Mouse (Mus musculus) midbrain, embryonic 16.5 days (tissue): ENCODE data around the gene Tmem229b. TPM values are rescaled to one million over a fixed set of nuclear protein-coding genes. Genes with fewer than 3 reads are reported as not detected.
"Not testable (repeated sequence)": the region's sequence is repeated elsewhere in the genome, so short reads cannot be mapped to it uniquely, and the experiment has no call there.

Experiments
- ATAC-seq: fragments of 200-750 bp; cut with Nextera tagmentation; 2 replicates; pipeline ENCODE4 v1.8.0; 2017; ENCODE audit warnings: moderate TSS enrichment
- H3K27ac ChIP-seq: fragments of 300-500 bp; sonication (generic); 2 replicates; pipeline ENCODE4 v1.5.1; 2014; ENCODE audit warnings: mild to moderate bottlenecking, low read length, mixed read lengths
- H3K27me3 ChIP-seq: fragments of 300-500 bp; sonication (generic); 2 replicates; pipeline ENCODE4 v1.6.1; 2014; ENCODE audit warnings: low read depth, low read length, mixed read lengths; ENCODE audit not compliant: control insufficient read depth, insufficient read depth
- H3K36me3 ChIP-seq: fragments of 300-500 bp; sonication (generic); 2 replicates; pipeline ENCODE4 v1.6.1; 2014; ENCODE audit warnings: mild to moderate bottlenecking, low read length, moderate library complexity, mixed read lengths; ENCODE audit not compliant: control insufficient read depth, insufficient read depth
- H3K4me1 ChIP-seq: fragments of 300-500 bp; sonication (generic); 2 replicates; pipeline ENCODE4 v1.6.1; 2014; ENCODE audit warnings: mild to moderate bottlenecking, low read length, mixed read lengths; ENCODE audit not compliant: control insufficient read depth, insufficient read depth
- H3K4me2 ChIP-seq: fragments of 300-500 bp; sonication (generic); 2 replicates; pipeline ENCODE4 v1.6.1; 2014; ENCODE audit warnings: mild to moderate bottlenecking, low read length, mixed read lengths
- H3K4me3 ChIP-seq: fragments of 300-500 bp; sonication (generic); 2 replicates; pipeline ENCODE4 v1.5.1; 2014; ENCODE audit warnings: low read depth, mild to moderate bottlenecking, low read length, moderate library complexity, mixed read lengths
- H3K9ac ChIP-seq: fragments of 300-500 bp; sonication (generic); 2 replicates; pipeline ENCODE4 v1.6.1; 2014; ENCODE audit warnings: low read depth, low read length, mixed read lengths
- H3K9me3 ChIP-seq: fragments of 300-500 bp; sonication (generic); replicated peaks from 2 replicates; pipeline ENCODE4 v1.6.1; 2014; ENCODE audit warnings: mild to moderate bottlenecking, low read length, mixed read lengths; ENCODE audit not compliant: control insufficient read depth, poor library complexity, severe bottlenecking
- WGBS: fragments of 180-500 bp; shearing (Covaris S2); extraction: QIAGEN DNeasy Blood & Tissue Kit; methylation state at CpG from one replicate; pipeline ENCODE4 v1.1.7; 2014; 5-methylcytosine and 5-hydroxymethylcytosine counted together
- polyA plus RNA-seq: library from polyadenylated mRNA; unstranded; fragments of >200 nt; fragmentation: Nextera tagmentation; extraction: Ambion mirVana; gene quantifications from 2 replicates; pipeline ENCODE4 v1.2.1, GENCODE M21; 2015

The Tmem229b gene
- polyA plus RNA-seq, 1 experiment from 2014 or later: 79.8 TPM

DNA sequence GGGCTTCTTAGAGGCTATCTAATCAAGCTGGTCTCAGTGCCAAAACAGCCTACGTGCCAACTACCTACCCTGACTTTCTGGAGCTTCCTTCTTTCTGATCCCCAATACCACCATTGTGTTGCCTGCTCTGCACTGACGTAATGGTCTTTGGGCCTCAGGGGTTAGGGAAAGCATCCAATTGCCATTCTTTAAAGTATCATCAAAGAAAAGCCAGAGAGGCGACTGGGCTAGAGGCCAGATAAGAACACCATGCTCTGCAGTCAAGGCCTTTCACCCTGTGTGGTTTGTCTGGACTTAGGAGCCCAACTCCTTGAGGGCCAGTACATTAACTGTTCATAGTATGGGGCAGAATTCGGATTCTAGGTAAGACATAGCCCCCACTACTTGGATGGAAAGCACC is 30.3 kb downstream of the Tmem229b start:
- WGBS: 79% methylated on average over 4 of the region's 4 CpGs
- Histone ChIP-seq H3K9me3 (no peaks in the 10 kb centered on the region), H3K4me2 (no peak overlapping the region), H3K27ac (no peak overlapping the region), H3K4me3 (no peak overlapping the region), H3K4me1 (no peaks in the 10 kb centered on the region), H3K27me3 (no peaks in the 10 kb centered on the region), H3K36me3 (peaks cover 14% of the 10 kb centered on the region), H3K9ac (no peak overlapping the region)
- ATAC-seq: no peak

DNA sequence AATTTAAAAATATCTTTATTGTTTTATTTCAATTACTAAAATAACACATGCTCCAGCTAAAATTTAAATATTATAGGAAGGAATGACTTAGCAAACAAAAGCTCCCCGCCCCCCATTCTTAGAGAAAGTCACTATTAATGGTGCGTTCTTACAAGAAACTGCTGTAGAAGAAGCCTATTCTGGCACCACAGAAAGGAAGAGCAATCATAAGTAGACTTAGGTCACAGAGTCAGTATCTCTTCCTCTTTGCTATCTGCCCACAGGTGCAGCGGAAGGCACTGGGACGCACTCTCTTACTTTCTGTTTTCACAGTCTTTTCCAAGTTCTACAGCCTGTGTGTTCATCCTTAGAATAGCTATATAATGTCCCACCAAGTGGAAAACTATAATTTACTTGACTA is 31.6 kb downstream of the Tmem229b start:
- H3K27ac ChIP-seq: no peak overlapping the region
- H3K4me3 ChIP-seq: no peak overlapping the region
- H3K9me3 ChIP-seq: no peaks in the 10 kb centered on the region
- H3K4me1 ChIP-seq: no peaks in the 10 kb centered on the region
- WGBS: 95% methylated on average over 4 of the region's 4 CpGs
- H3K9ac ChIP-seq: no peak overlapping the region
- ATAC-seq: no peak
- H3K27me3 ChIP-seq: no peaks in the 10 kb centered on the region
- H3K36me3 ChIP-seq: peaks cover 14% of the 10 kb centered on the region
- no peak overlapping the region for H3K4me2 ChIP-seq

DNA sequence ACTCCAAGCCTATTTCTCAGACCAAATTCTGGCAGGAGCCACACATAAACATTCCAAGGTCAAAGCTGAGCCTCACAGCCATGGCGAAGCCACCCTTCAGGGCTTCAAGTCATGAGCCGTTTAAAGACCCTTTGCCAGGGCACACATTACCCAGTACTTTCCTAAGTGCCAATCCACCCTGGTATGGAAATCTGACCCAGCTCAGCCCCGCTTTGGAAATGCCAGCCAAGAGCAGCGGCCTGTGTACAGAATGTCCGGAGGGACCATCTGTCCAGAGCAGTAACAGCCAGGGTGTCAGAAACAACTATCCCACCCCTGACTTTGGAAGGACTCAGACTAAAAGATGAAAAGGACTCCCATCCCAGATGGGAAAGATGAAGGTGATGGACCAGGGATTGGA is 32.7 kb downstream of the Tmem229b start:
- WGBS: 99% methylated on average over 5 of the region's 5 CpGs
- Histone ChIP-seq H3K4me1 (no peaks in the 10 kb centered on the region), H3K4me2 (no peak overlapping the region), H3K27me3 (no peaks in the 10 kb centered on the region), H3K9ac (no peak overlapping the region), H3K27ac (no peak overlapping the region), H3K4me3 (no peak overlapping the region), H3K9me3 (no peaks in the 10 kb centered on the region), H3K36me3 (peaks cover 13% of the 10 kb centered on the region)
- ATAC-seq: no peak

DNA sequence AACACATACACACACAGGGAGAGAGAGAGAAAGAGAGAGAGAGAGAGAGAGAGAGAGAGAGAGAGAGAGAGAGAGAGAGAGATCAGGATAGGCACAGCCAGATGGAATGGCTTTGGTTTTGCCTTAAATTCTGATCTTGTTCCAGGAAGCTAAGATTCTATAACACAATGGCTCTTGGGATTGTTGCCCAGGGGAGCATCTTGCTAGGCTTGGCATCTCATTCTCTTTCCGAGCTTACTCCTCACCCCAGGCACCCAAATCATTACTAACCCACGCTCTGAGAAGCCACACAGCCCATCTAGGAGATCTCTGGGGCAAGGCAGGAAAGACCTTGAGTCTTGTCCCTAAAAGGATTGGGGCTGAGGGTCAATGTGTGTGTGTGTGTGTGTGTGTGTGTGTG is 33.6 kb downstream of the Tmem229b start:
- no peaks in the 10 kb centered on the region for H3K4me1 ChIP-seq
- H3K4me2 ChIP-seq: no peak overlapping the region
- no peaks in the 10 kb centered on the region for H3K9me3 ChIP-seq
- H3K36me3 ChIP-seq: peaks cover 17% of the 10 kb centered on the region
- WGBS: 74% methylated on average over 2 of the region's 2 CpGs
- ATAC-seq: no peak
- no peaks in the 10 kb centered on the region for H3K27me3 ChIP-seq
- no peak overlapping the region for H3K9ac ChIP-seq
- no peak overlapping the region for H3K27ac ChIP-seq
- H3K4me3 ChIP-seq: no peak overlapping the region

DNA sequence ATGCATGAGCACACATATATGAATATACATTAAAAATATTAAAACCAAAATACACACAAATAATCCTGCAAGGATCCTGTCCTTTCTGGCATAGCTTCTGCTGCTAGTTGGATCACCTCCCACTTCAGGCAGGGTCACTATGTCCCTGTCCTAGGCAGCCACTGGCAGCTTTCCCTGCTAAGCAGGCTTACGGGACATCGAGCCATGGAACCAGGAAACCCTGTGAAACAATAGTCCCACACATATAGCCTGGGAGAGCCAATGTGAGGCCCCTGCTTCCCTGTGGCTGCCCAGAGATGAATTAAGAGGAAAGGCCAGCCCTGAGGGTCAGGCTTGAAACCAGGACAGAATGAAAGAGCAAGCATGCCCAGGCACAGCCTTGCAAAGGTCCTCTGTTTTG is 35.8 kb downstream of the Tmem229b start:
- H3K36me3 ChIP-seq: peaks cover 16% of the 10 kb centered on the region
- ATAC-seq: no peak
- H3K9me3 ChIP-seq: no peaks in the 10 kb centered on the region
- H3K4me1 ChIP-seq: no peaks in the 10 kb centered on the region
- H3K4me3 ChIP-seq: no peak overlapping the region
- no peak overlapping the region for H3K27ac ChIP-seq
- H3K27me3 ChIP-seq: no peaks in the 10 kb centered on the region
- H3K4me2 ChIP-seq: no peak overlapping the region
- WGBS: 49% methylated on average over 2 of the region's 2 CpGs
- H3K9ac ChIP-seq: no peak overlapping the region

DNA sequence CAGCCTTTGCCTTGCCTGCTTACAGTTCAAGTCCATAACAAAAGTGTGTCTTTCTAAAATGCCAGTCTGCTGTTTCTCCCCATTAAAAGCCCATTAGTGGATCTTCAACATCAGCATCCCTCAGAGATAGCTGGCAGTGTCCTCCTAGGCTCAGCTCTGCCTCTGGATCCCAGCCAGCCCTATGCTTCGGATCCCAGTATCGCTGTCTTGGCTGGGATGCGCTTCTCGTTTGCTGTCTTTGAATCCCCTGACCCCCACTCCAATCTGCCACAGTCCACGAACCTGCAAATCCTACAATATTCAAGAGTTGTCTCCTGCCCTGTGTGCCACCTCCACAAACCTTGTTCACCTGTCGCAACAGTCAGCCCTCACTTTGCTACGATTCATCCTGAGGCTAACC is 36.7 kb downstream of the Tmem229b start:
- no peak for ATAC-seq
- no peak overlapping the region for H3K4me2 ChIP-seq
- no peak overlapping the region for H3K27ac ChIP-seq
- 84% methylated on average over 7 of the region's 7 CpGs for WGBS
- no peaks in the 10 kb centered on the region for H3K4me1 ChIP-seq
- H3K27me3 ChIP-seq: no peaks in the 10 kb centered on the region
- H3K9ac ChIP-seq: no peak overlapping the region
- H3K4me3 ChIP-seq: no peak overlapping the region
- no peaks in the 10 kb centered on the region for H3K9me3 ChIP-seq
- H3K36me3 ChIP-seq: peaks cover 16% of the 10 kb centered on the region

DNA sequence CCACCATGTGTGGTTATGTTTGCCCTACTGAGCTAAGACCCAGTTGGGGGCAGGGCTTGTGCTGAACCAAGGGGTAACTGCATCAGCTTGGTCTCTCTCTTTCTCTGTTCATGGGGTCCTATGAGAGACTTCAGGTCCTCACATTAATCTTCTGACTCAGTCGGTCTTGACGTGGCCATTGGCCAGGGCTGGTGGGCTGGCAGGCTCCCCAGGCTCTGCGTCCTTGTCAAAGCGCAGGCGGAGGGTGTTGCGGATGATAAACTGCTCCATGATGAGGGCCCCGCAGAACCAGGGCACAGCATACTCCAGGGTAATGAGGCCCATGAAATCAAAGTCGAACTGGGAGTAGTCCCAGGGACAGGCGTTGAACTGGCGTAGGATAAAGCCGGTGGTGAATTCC is 42.9 kb downstream of the Tmem229b start:
- not testable (repeated sequence) for H3K9ac ChIP-seq, H3K9me3 ChIP-seq, H3K27me3 ChIP-seq, H3K27ac ChIP-seq, H3K4me1 ChIP-seq, H3K4me2 ChIP-seq, ATAC-seq, H3K4me3 ChIP-seq
- WGBS: 96% methylated on average over 11 of the region's 11 CpGs
- H3K36me3 ChIP-seq: peaks cover 19% of the 10 kb centered on the region

DNA sequence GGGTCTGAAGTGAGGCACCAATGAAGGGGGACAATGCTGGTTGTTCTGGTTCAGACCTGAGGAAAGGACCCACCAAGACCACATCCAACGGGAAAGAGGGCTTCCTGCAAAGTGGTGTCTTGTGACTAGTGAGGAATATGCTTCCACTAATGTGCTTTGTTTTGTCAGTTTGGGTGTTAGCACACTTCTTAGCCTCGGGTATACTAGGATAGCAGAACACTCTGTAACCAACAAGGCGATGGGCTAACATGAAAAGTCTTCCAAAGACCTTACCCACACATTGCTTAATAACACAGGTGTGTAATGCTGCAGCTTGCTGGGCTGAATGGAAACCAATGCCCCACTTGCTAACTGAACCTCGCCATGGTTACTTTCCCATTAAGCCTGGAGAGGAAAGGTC is 51.0 kb downstream of the Tmem229b start:
- no peaks in the 10 kb centered on the region; the same call in none of the 2 replicates for H3K9me3 ChIP-seq
- no peak overlapping the region for H3K4me3 ChIP-seq
- H3K4me2 ChIP-seq: no peak overlapping the region
- H3K27me3 ChIP-seq: no peaks in the 10 kb centered on the region
- no peak overlapping the region for H3K27ac ChIP-seq
- no peaks in the 10 kb centered on the region for H3K4me1 ChIP-seq
- H3K36me3 ChIP-seq: peaks cover 12% of the 10 kb centered on the region; the same call in 1 of the 2 replicates
- H3K9ac ChIP-seq: no peak overlapping the region
- 84% methylated on average over 4 of the region's 4 CpGs for WGBS
- no peak for ATAC-seq

DNA sequence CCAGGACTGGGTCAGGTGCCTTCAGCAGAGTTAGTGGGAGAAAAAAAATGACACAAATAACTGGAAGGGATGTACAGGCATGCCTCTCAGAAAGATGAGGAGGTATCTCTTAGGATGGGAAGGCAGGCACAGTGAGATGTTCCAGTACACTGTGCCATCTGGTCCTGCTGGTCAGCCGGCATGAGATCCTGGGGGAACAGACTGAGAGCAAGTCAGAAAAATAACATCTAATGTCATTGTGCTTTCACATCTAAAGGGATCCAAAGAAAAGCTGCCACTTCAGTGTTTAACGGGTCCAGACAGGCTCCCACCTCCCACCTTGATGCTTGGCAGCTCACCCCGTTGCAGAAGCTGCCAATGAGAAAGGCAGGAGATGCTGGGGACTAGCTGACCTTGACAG is 54.9 kb downstream of the Tmem229b start:
- no peak overlapping the region for H3K9ac ChIP-seq
- 54% methylated on average over 3 of the region's 3 CpGs for WGBS
- ATAC-seq: no peak
- no peak overlapping the region for H3K27ac ChIP-seq
- H3K4me3 ChIP-seq: no peak overlapping the region
- no peak overlapping the region for H3K4me2 ChIP-seq
- H3K27me3 ChIP-seq: no peaks in the 10 kb centered on the region
- H3K36me3 ChIP-seq: no peaks in the 10 kb centered on the region
- no peaks in the 10 kb centered on the region; the same call in none of the 2 replicates for H3K9me3 ChIP-seq
- H3K4me1 ChIP-seq: no peaks in the 10 kb centered on the region

DNA sequence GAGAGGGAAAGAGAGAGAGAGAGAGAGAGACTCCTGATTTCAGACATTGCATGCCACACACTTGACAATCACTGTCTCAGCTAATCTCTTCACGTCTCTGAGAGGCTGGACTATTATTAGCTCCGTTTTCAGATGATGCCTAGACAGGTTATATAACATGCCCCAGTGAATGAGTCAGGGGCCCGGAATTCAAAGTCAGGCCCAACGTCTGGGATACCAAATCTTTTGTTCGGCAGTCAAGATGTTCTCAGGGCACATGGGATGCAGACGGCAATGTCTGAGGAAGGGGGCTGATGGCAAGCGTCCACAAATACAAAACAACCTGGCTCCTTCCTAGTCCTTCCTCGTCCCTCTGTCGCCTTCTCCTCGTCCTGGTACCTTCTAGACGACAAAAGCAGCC is 55.4 kb downstream of the Tmem229b start:
- Histone ChIP-seq H3K4me3 (no peak overlapping the region), H3K4me2 (no peak overlapping the region), H3K27me3 (no peaks in the 10 kb centered on the region), H3K9ac (no peak overlapping the region), H3K9me3 (no peaks in the 10 kb centered on the region; the same call in none of the 2 replicates), H3K27ac (no peak overlapping the region), H3K36me3 (no peaks in the 10 kb centered on the region), H3K4me1 (no peaks in the 10 kb centered on the region)
- no peak for ATAC-seq
- WGBS: 68% methylated on average over 11 of the region's 11 CpGs
